Mouse (Mus musculus) heart, embryonic 12.5 days (tissue): ENCODE results near the gene Junb. TPM values are rescaled to one million over a fixed set of nuclear protein-coding genes. Genes with fewer than 3 reads are reported as not detected.

Source experiments
- ATAC-seq: fragments of 200-750 bp; cut with Nextera tagmentation; 2 replicates; pipeline ENCODE4 v1.8.0; 2017; ENCODE audit warnings: moderate TSS enrichment, moderate library complexity; ENCODE audit not compliant: insufficient number of reproducible peaks, low FRiP score
- H3K27ac ChIP-seq: fragments of 300-500 bp; sonication (generic); 2 replicates; pipeline ENCODE4 v1.5.1; 2016; ENCODE audit warnings: mild to moderate bottlenecking, moderate library complexity; ENCODE audit not compliant: poor library complexity, severe bottlenecking
- H3K27me3 ChIP-seq: fragments of 300-500 bp; sonication (generic); replicated peaks from 2 replicates; pipeline ENCODE4 v1.6.1; 2016; ENCODE audit warnings: mild to moderate bottlenecking, moderate library complexity
- H3K36me3 ChIP-seq: fragments of 300-500 bp; sonication (generic); 2 replicates; pipeline ENCODE4 v1.6.1; 2016; ENCODE audit warnings: mild to moderate bottlenecking, moderate library complexity
- H3K4me1 ChIP-seq: fragments of 300-500 bp; sonication (generic); replicated peaks from 2 replicates; pipeline ENCODE4 v1.6.1; 2016; ENCODE audit warnings: mild to moderate bottlenecking
- H3K4me2 ChIP-seq: fragments of 300-500 bp; sonication (generic); 2 replicates; pipeline ENCODE4 v1.6.1; 2016; ENCODE audit warnings: mild to moderate bottlenecking, moderate library complexity
- H3K4me3 ChIP-seq: fragments of 300-500 bp; sonication (generic); 2 replicates; pipeline ENCODE4 v1.5.1; 2016; ENCODE audit warnings: mild to moderate bottlenecking
- H3K9ac ChIP-seq: fragments of 300-500 bp; sonication (generic); 2 replicates; pipeline ENCODE4 v1.6.1; 2016; ENCODE audit warnings: mild to moderate bottlenecking, moderate library complexity
- H3K9me3 ChIP-seq: fragments of 300-500 bp; sonication (generic); replicated peaks from 2 replicates; pipeline ENCODE4 v1.6.1; 2016; ENCODE audit warnings: mild to moderate bottlenecking, moderate library complexity
- WGBS: fragments of 180-500 bp; shearing (Covaris S2); methylation state at CpG from one replicate; pipeline ENCODE4 v1.1.7; 2016; 5-methylcytosine and 5-hydroxymethylcytosine counted together
- polyA plus RNA-seq: library from polyadenylated mRNA; unstranded; fragments of >200 nt; fragmentation: Nextera tagmentation; extraction: Ambion mirVana; gene quantifications from 2 replicates; pipeline ENCODE4 v1.2.1, GENCODE M21; 2016

Junb gene
- polyA plus RNA-seq, 1 experiment from 2014 or later, result 13.2 TPM

GRCm38 (mm10) chr8:84949753-84950152, 28.8 kb downstream of the Junb start:
- no peak for ATAC-seq
- no peaks in the 10 kb centered on the region for H3K36me3 ChIP-seq
- H3K9me3 ChIP-seq, result no peaks in the 10 kb centered on the region
- no peak overlapping the region for H3K9ac ChIP-seq
- peaks cover 78% of the 10 kb centered on the region for H3K27me3 ChIP-seq
- peaks cover 16% of the 10 kb centered on the region for H3K4me1 ChIP-seq
- no peak overlapping the region for H3K4me2 ChIP-seq
- H3K4me3 ChIP-seq, result no peak overlapping the region
- H3K27ac ChIP-seq, result no peak overlapping the region
- WGBS, result 25% methylated on average over 12 of the region's 12 CpGs

- Histone ChIP-seq H3K4me1 (peaks cover 13% of the 10 kb centered on the region), H3K27me3 (peaks cover 91% of the 10 kb centered on the region), H3K36me3 (no peaks in the 10 kb centered on the region), H3K4me2 (no peak overlapping the region), H3K27ac (no peak overlapping the region), H3K4me3 (no peak overlapping the region), H3K9ac (no peak overlapping the region), H3K9me3 (no peaks in the 10 kb centered on the region)
- ATAC-seq, result no peak
- WGBS, result 18% methylated on average over 9 of the region's 9 CpGs
These were observed 31.3 kb downstream of the Junb start for GRCm38 (mm10) chr8:84947241-84947545.

- Histone ChIP-seq H3K4me3 (peak within 1 kb of the TSS; percentile 43), H3K9me3 (no peaks in the 10 kb centered on the region), H3K4me2 (peak within 1 kb of the TSS; percentile 68), H3K27ac (no peak within 1 kb of the TSS), H3K4me1 (peaks cover 13% of the 10 kb centered on the region), H3K27me3 (peaks cover 91% of the 10 kb centered on the region), H3K9ac (no peak within 1 kb of the TSS), H3K36me3 (no peaks in the 10 kb centered on the region)
- ATAC-seq, result no peak
- 14% methylated on average over 17 of the region's 17 CpGs for WGBS
These were observed 31.8 kb downstream of the Junb start, which contains the start of gene Rtbdn for GRCm38 (mm10) chr8:84946528-84947240. Gene Rtbdn, plus strand, starts transcription at chr8:84946991.

GRCm38 (mm10) chr8:84945633-84946527, 32.6 kb downstream of the Junb start:
- Histone ChIP-seq H3K9me3 (no peaks in the 10 kb centered on the region), H3K27me3 (peaks cover 92% of the 10 kb centered on the region), H3K4me2 (peak overlapping the region; percentile 68), H3K9ac (no peak overlapping the region), H3K27ac (no peak overlapping the region), H3K4me3 (peak overlapping the region; percentile 43), H3K4me1 (peaks cover 13% of the 10 kb centered on the region), H3K36me3 (no peaks in the 10 kb centered on the region)
- under 1% methylated on average over 41 of the region's 67 CpGs for WGBS
- ATAC-seq, result peak; percentile 35; the same call in 1 of the 2 replicates

GRCm38 (mm10) chr8:84945235-84945632, 33.3 kb downstream of the Junb start:
- no peaks in the 10 kb centered on the region for H3K36me3 ChIP-seq
- ATAC-seq, result peak; percentile 41; the same call in 1 of the 2 replicates
- no peak overlapping the region; the same call in 1 of the 2 replicates for H3K4me3 ChIP-seq
- peaks cover 13% of the 10 kb centered on the region for H3K4me1 ChIP-seq
- no peak overlapping the region for H3K4me2 ChIP-seq
- H3K9me3 ChIP-seq, result no peaks in the 10 kb centered on the region
- no peak overlapping the region for H3K27ac ChIP-seq
- no peak overlapping the region for H3K9ac ChIP-seq
- peaks cover 92% of the 10 kb centered on the region for H3K27me3 ChIP-seq
- 7% methylated on average over 11 of the region's 11 CpGs for WGBS

- Histone ChIP-seq H3K9me3 (no peaks in the 10 kb centered on the region), H3K9ac (no peak overlapping the region), H3K36me3 (no peaks in the 10 kb centered on the region), H3K4me3 (peak overlapping the region; percentile 12; the same call in 1 of the 2 replicates), H3K4me1 (peaks cover 13% of the 10 kb centered on the region), H3K27ac (no peak overlapping the region), H3K27me3 (peaks cover 86% of the 10 kb centered on the region), H3K4me2 (peak overlapping the region; percentile 12; the same call in 1 of the 2 replicates)
- peak; percentile 54; the same call in 1 of the 2 replicates for ATAC-seq
- 3% methylated on average over 26 of the region's 26 CpGs for WGBS
These were observed 33.9 kb downstream of the Junb start for GRCm38 (mm10) chr8:84944478-84945160.

- peaks cover 13% of the 10 kb centered on the region for H3K4me1 ChIP-seq
- ATAC-seq, result no peak
- no peak overlapping the region for H3K27ac ChIP-seq
- H3K4me2 ChIP-seq, result no peak overlapping the region
- H3K4me3 ChIP-seq, result no peak overlapping the region
- no peaks in the 10 kb centered on the region for H3K36me3 ChIP-seq
- H3K9me3 ChIP-seq, result no peaks in the 10 kb centered on the region
- H3K9ac ChIP-seq, result no peak overlapping the region
- 19% methylated on average over 4 of the region's 4 CpGs for WGBS
- peaks cover 85% of the 10 kb centered on the region for H3K27me3 ChIP-seq
These were observed 34.8 kb downstream of the Junb start for GRCm38 (mm10) chr8:84943699-84944098.

- Histone ChIP-seq H3K4me3 (peak overlapping the region; percentile 46), H3K27me3 (peaks cover 83% of the 10 kb centered on the region), H3K4me2 (peak overlapping the region; percentile 74), H3K9ac (no peak overlapping the region), H3K36me3 (no peaks in the 10 kb centered on the region), H3K9me3 (no peaks in the 10 kb centered on the region), H3K27ac (no peak overlapping the region), H3K4me1 (peaks cover 12% of the 10 kb centered on the region)
- WGBS, result 59% methylated on average over 13 of the region's 13 CpGs
- no peak for ATAC-seq
These were observed 40.7 kb downstream of the Junb start for GRCm38 (mm10) chr8:84937620-84938485.

- H3K4me1 ChIP-seq, result peaks cover 12% of the 10 kb centered on the region
- peak within 1 kb of the TSS; percentile 46 for H3K4me3 ChIP-seq
- peaks cover 86% of the 10 kb centered on the region for H3K27me3 ChIP-seq
- ATAC-seq, result peak; percentile 58
- peak within 1 kb of the TSS; percentile 69 for H3K9ac ChIP-seq
- no peak within 1 kb of the TSS for H3K27ac ChIP-seq
- no peaks in the 10 kb centered on the region for H3K36me3 ChIP-seq
- H3K9me3 ChIP-seq, result no peaks in the 10 kb centered on the region
- H3K4me2 ChIP-seq, result peak within 1 kb of the TSS; percentile 74
- WGBS, result under 1% methylated on average over 48 of the region's 50 CpGs
These were observed 41.5 kb downstream of the Junb start, which contains the start of gene Mast1 for GRCm38 (mm10) chr8:84936962-84937546. Gene Mast1, minus strand, starts transcription at chr8:84937359.
